Mouse (Mus musculus): ENCODE data around the gene Shisal2b. TPM values are rescaled to one million over a fixed set of nuclear protein-coding genes. Genes with fewer than 3 reads are reported as not detected.
A peak's percentile ranks its signal among the peaks of the same experiment; 100 is the strongest.

Gene Shisal2b
- polyA plus RNA-seq, 1 experiment from 2014 or later, result not detected

GRCm38 (mm10) chr13:104843295-104844089 is 20.2 kb downstream of the Shisal2b start:
- H3K27ac ChIP-seq, result no peak overlapping the region
- no peaks in the 10 kb centered on the region for H3K4me1 ChIP-seq (replicated peaks)
- no peaks in the 10 kb centered on the region for H3K27me3 ChIP-seq (ENCODE audit: insufficient read depth, poor library complexity, severe bottlenecking)
- H3K36me3 ChIP-seq, result peaks cover 4% of the 10 kb centered on the region
- H3K4me3 ChIP-seq, result no peak overlapping the region
- WGBS, result 83% methylated on average over 13 of the region's 13 CpGs
- DNase-seq (ENCODE audit: low spot score), result no peak
- H3K9me3 ChIP-seq, result no peaks in the 10 kb centered on the region

GRCm38 (mm10) chr13:104841937-104842336 is 21.8 kb downstream of the Shisal2b start:
- Histone ChIP-seq H3K36me3 (peaks cover 19% of the 10 kb centered on the region), H3K4me3 (no peak overlapping the region), H3K4me1 (replicated peaks) (no peaks in the 10 kb centered on the region), H3K9me3 (no peaks in the 10 kb centered on the region), H3K27me3 (ENCODE audit: insufficient read depth, poor library complexity, severe bottlenecking) (no peaks in the 10 kb centered on the region), H3K27ac (no peak overlapping the region)
- 83% methylated on average over 4 of the region's 4 CpGs for WGBS
- DNase-seq (ENCODE audit: low spot score), result no peak

GRCm38 (mm10) chr13:104837628-104838027 is 26.1 kb downstream of the Shisal2b start:
- DNase-seq (ENCODE audit: low spot score), result no peak
- H3K27me3 ChIP-seq (ENCODE audit: insufficient read depth, poor library complexity, severe bottlenecking), result no peaks in the 10 kb centered on the region
- H3K4me3 ChIP-seq, result no peak overlapping the region
- no peak overlapping the region for H3K27ac ChIP-seq
- H3K4me1 ChIP-seq (replicated peaks), result no peaks in the 10 kb centered on the region
- 87% methylated on average over 7 of the region's 7 CpGs for WGBS
- H3K9me3 ChIP-seq, result no peaks in the 10 kb centered on the region
- H3K36me3 ChIP-seq, result peaks cover 56% of the 10 kb centered on the region

GRCm38 (mm10) chr13:104832811-104833210 is 30.9 kb downstream of the Shisal2b start:
- H3K36me3 ChIP-seq, result peaks cover 89% of the 10 kb centered on the region
- H3K27ac ChIP-seq, result no peak overlapping the region
- H3K9me3 ChIP-seq, result peaks cover 2% of the 10 kb centered on the region; the same call in 1 of the 2 replicates
- H3K27me3 ChIP-seq (ENCODE audit: insufficient read depth, poor library complexity, severe bottlenecking), result no peaks in the 10 kb centered on the region
- no peak overlapping the region for H3K4me3 ChIP-seq
- no peaks in the 10 kb centered on the region for H3K4me1 ChIP-seq (replicated peaks)
- DNase-seq (ENCODE audit: low spot score), result no peak
- 89% methylated on average over 13 of the region's 13 CpGs for whole genome bisulfite sequencing

- Histone ChIP-seq H3K4me3 (no peak overlapping the region), H3K27ac (no peak overlapping the region), H3K36me3 (peaks cover 43% of the 10 kb centered on the region), H3K4me1 (replicated peaks) (peaks cover 13% of the 10 kb centered on the region), H3K27me3 (ENCODE audit: insufficient read depth, poor library complexity, severe bottlenecking) (no peaks in the 10 kb centered on the region), H3K9me3 (peaks cover 10% of the 10 kb centered on the region; the same call in 1 of the 2 replicates)
- DNase-seq (ENCODE audit: low spot score), result no peak
- 82% methylated on average over 2 of the region's 2 CpGs for WGBS
These were observed 38.2 kb downstream of the Shisal2b start for GRCm38 (mm10) chr13:104825470-104825869.

- WGBS, result 32% methylated on average over 8 of the region's 8 CpGs
- Histone ChIP-seq H3K36me3 (peaks cover 15% of the 10 kb centered on the region), H3K4me3 (peak overlapping the region; percentile 24; the same call in 1 of the 2 replicates), H3K27me3 (ENCODE audit: insufficient read depth, poor library complexity, severe bottlenecking) (no peaks in the 10 kb centered on the region), H3K9me3 (peaks cover 4% of the 10 kb centered on the region; the same call in 1 of the 2 replicates), H3K27ac (peak overlapping the region; percentile 59; the same call in 1 of the 2 replicates), H3K4me1 (replicated peaks) (peaks cover 24% of the 10 kb centered on the region)
- DNase-seq (ENCODE audit: low spot score), result peak; percentile 42
These were observed 41.3 kb downstream of the Shisal2b start for GRCm38 (mm10) chr13:104822411-104822838.

DNA sequence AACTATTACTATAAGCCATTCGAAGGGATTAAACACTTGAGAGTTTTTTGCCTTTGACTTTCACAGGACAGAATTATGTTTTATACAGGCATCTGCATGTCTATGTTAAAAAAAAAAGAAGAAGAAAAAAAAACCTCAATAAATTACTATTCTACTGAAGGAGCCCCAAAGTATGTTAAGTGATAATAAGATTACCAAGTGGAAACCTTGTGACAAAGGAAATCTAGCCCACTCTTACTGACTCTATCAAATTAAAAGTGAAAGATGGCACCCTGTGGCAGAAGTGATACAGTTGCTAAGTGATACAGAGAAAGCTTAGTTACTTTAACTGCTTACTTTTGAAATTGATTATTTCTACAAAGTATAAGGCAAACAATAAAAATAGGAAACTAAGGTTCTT is 41.8 kb downstream of the Shisal2b start:
- no peaks in the 10 kb centered on the region for H3K27me3 ChIP-seq (ENCODE audit: insufficient read depth, poor library complexity, severe bottlenecking)
- H3K4me3 ChIP-seq, result no peak overlapping the region
- H3K9me3 ChIP-seq, result peaks cover under 1% of the 10 kb centered on the region; the same call in 1 of the 2 replicates
- no peak overlapping the region for H3K27ac ChIP-seq
- 89% methylated on average over 1 of the region's 1 CpGs for WGBS
- H3K36me3 ChIP-seq, result peaks cover 10% of the 10 kb centered on the region
- H3K4me1 ChIP-seq (replicated peaks), result peaks cover 24% of the 10 kb centered on the region
- DNase-seq (ENCODE audit: low spot score), result no peak

DNA sequence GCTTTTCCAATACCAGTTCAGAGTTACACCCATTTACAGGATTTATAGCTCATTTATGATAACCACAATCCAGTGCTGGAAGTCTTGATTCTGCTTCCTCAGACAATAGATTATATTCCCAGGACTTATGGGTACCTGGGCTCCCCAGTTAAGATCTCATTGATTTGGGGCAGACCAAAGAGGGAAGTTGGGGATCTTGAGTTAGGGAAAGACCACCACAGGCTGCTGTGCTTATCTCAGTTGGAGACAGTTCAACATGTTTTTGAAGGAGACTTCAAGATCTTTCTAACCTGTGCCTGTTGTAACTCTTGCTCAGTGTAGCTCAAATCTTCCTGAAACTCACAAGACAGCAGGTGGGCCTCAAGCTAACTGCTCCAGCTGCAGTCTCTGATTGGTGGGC is 42.5 kb downstream of the Shisal2b start:
- no peak overlapping the region for H3K4me3 ChIP-seq

DNA sequence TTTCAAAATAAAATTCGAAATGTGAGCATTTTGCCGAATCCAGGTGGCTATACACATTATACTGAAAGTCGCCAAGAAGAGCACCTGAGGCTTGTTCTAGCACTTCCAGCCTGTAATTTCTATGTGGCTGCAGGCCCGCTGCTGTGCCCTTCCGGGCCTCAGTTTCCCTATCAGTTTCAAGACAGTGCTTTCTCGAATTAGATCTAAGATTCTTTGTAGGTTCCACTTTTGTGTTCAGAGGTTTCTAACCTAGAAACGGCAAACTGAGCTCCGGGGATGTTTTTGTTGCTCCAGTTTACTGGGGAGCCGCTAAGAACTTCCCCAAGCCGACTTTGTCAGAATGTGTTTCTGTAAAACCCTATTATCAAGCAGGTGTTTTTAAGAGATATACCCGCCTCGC is 46.0 kb downstream of the Shisal2b start:
- H3K4me1 ChIP-seq (replicated peaks), result peaks cover 34% of the 10 kb centered on the region
- peak overlapping the region; percentile 98 for H3K27ac ChIP-seq
- H3K27me3 ChIP-seq (ENCODE audit: insufficient read depth, poor library complexity, severe bottlenecking), result no peaks in the 10 kb centered on the region
- no peaks in the 10 kb centered on the region for H3K9me3 ChIP-seq
- 0 out of 2 replicates have a peak, but pooled peaks cover 3% of the 10 kb centered on the region for H3K36me3 ChIP-seq
- 58% methylated on average over 12 of the region's 12 CpGs for WGBS
- H3K4me3 ChIP-seq, result peak overlapping the region; percentile 71
- DNase-seq (ENCODE audit: low spot score), result no peak

More for the DNA sequence above, 42.5 kb downstream of the Shisal2b start:
- Histone ChIP-seq H3K9me3 (no peaks in the 10 kb centered on the region), H3K36me3 (peaks cover 9% of the 10 kb centered on the region; the same call in 1 of the 2 replicates), H3K27me3 (ENCODE audit: insufficient read depth, poor library complexity, severe bottlenecking) (no peaks in the 10 kb centered on the region), H3K27ac (no peak overlapping the region), H3K4me1 (replicated peaks) (peaks cover 27% of the 10 kb centered on the region)
- DNase-seq (ENCODE audit: low spot score), result no peak

- Histone ChIP-seq H3K4me3 (peak within 1 kb of the TSS; percentile 71), H3K27me3 (ENCODE audit: insufficient read depth, poor library complexity, severe bottlenecking) (no peaks in the 10 kb centered on the region), H3K4me1 (replicated peaks) (peaks cover 26% of the 10 kb centered on the region), H3K27ac (peak within 1 kb of the TSS; percentile 98), H3K9me3 (no peaks in the 10 kb centered on the region), H3K36me3 (0 out of 2 replicates have a peak, but pooled peaks cover 3% of the 10 kb centered on the region)
- WGBS, result 1% methylated on average over 50 of the region's 50 CpGs
- DNase-seq (ENCODE audit: low spot score), result peak; percentile 83
These were observed 46.8 kb downstream of the Shisal2b start, which contains the start of gene Cwc27 for GRCm38 (mm10) chr13:104816635-104817571. Cwc27 (minus strand) TSS chr13:104817142.

- H3K27me3 ChIP-seq (ENCODE audit: insufficient read depth, poor library complexity, severe bottlenecking), result no peaks in the 10 kb centered on the region
- no peak for DNase-seq (ENCODE audit: low spot score)
- H3K36me3 ChIP-seq, result 0 out of 2 replicates have a peak, but pooled peaks cover 3% of the 10 kb centered on the region
- peak overlapping the region; percentile 98 for H3K27ac ChIP-seq
- 13% methylated on average over 8 of the region's 8 CpGs for WGBS
- H3K4me3 ChIP-seq, result peak overlapping the region; percentile 71
- no peaks in the 10 kb centered on the region for H3K9me3 ChIP-seq
- H3K4me1 ChIP-seq (replicated peaks), result peaks cover 25% of the 10 kb centered on the region
These were observed 47.4 kb downstream of the Shisal2b start for GRCm38 (mm10) chr13:104816270-104816634.

- WGBS, result 63% methylated on average over 3 of the region's 3 CpGs
- H3K36me3 ChIP-seq, result peaks cover 36% of the 10 kb centered on the region
- DNase-seq (ENCODE audit: low spot score), result no peak
These were observed 58.0 kb downstream of the Shisal2b start for GRCm38 (mm10) chr13:104805681-104806080.

More at GRCm38 (mm10) chr13:104805681-104806080, 58.0 kb downstream of the Shisal2b start:
- Histone ChIP-seq H3K4me3 (no peak overlapping the region), H3K27ac (no peak overlapping the region), H3K4me1 (replicated peaks) (no peaks in the 10 kb centered on the region), H3K9me3 (no peaks in the 10 kb centered on the region), H3K27me3 (ENCODE audit: insufficient read depth, poor library complexity, severe bottlenecking) (no peaks in the 10 kb centered on the region)
